Mouse (Mus musculus) retina, embryonic 14.5 days (tissue): Measurements from ENCODE around the gene Erf.

Experiments
- DNase-seq: peaks from one replicate; pipeline ENCODE4 v3.0.0-alpha.2; 2015; ENCODE audit warnings: low spot score

Gene Erf

DNA sequence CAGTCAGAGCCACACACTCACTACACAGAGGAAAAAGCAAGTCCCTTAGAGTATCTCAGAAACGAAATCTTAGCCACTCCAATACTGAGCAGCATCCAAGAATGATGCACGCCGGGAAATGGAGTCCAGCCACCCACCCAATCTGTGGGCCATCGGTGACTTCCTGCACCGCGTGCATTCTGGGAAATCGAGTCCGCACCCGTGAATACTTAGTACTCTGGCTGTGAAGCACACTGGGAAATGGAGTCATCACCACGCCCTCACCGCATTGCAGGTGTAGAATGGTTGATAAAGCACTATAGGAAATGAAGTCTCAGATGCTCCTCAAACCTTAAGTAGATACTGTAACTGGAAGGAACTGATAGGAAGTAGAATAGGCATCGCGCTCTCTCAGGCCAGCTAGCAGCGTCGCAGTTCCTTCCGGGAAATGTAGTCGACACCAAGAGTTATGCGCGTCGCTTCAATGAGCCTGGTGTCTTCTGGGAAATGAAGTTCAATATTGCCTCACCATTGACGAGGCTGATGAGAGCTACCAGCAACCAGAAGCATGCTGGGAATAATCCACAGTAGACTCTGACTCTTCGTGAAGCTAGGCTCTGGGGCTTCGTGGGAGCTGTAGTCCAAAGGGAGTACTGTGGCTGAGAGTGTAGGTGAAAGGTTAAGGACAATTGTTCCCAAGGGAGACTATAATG lies 12.4 kb downstream of the Erf start:
- peak; percentile 95 for DNase-seq

- DNase-seq, result peak; percentile 98
Measured at GRCm38 (mm10) chr7:25237249-25238014, 13.1 kb downstream of the Erf start, which contains the start of gene Gsk3a. TSS of gene Gsk3a (minus strand) at chr7:25237851.

GRCm38 (mm10) chr7:25235526-25235925 lies 15.0 kb downstream of the Erf start:
- DNase-seq, result no peak

DNA sequence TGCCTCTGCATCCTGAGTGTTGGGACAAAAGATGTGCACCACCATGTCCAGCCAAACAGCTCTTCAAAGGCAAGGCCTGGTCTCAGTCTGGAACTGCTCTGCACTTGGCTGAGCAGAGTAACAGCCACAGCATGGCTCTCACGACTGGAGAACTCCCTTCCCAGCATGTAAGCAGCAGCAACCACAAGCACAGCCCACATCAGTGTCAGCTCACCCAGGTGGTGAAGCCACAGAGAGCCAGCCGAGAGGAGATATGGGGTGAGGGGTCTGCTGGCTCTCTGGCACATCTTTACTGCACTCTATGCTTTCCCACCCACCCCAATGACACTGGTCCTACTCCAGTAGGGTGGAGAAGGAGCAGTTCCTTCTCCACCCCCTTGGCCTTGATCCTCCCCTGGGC lies 17.5 kb downstream of the Erf start:
- no peak for DNase-seq

DNA sequence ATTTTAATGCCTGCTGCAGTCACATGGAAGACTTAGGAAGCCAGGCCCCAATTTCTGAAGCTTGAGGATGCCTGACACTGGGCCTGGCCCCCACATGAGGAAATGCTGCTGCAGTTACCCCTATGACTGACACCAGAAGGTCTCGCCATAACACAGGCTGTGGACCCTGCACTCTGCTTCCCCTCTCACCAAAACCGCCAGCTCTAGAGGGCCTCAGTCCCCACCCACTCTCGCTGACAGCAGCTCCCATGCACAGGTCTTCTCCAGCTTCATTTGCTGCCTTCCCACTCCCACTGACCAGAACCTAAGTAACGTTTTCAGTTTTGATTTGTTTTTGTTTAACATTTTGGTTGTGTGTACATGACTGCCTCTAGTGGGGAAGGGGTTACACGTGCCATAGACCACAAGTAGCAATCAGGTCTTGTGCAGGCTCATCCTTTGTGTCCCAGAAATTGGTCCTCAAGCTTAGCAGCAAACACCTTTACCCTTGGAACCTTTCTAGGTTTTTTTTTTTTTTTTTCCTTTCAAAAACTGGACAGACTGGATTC lies 18.4 kb downstream of the Erf start:
- no peak for DNase-seq

- DNase-seq, result no peak
Measured at GRCm38 (mm10) chr7:25230690-25231285, 19.8 kb downstream of the Erf start.

GRCm38 (mm10) chr7:25227523-25228300 lies 22.8 kb downstream of the Erf start:
- no peak for DNase-seq

GRCm38 (mm10) chr7:25222275-25222967 lies 28.1 kb downstream of the Erf start:
- DNase-seq, result no peak

GRCm38 (mm10) chr7:25221102-25221883 lies 29.3 kb downstream of the Erf start, which contains the start of gene Zfp526:
TSS of gene Zfp526 (plus strand) at chr7:25221425.
- DNase-seq, result peak; percentile 99

- no peak for DNase-seq
Measured at GRCm38 (mm10) chr7:25220457-25221101, 30.0 kb downstream of the Erf start, which contains the start of gene Dedd2. TSS of gene Dedd2 (minus strand) at chr7:25220615.

GRCm38 (mm10) chr7:25219756-25220456 lies 30.7 kb downstream of the Erf start:
- DNase-seq, result peak; percentile 96

DNA sequence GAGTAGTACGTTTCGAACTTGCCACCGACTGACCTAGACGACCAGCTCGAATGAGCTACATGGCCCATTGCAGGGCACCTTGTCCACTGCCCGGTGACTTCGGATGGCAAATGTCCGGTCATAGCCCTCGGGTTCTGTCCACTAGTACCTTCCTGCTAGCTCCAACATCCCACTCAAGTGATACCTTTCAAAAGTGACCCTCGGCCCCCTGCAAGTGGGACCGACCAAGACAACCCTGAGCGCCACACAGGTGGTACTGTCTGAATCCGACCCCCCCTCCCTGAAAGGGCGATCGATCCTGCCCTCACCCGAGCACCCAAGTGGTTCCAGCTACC lies 31.2 kb downstream of the Erf start:
- DNase-seq, result no peak

GRCm38 (mm10) chr7:25218705-25219415 lies 31.7 kb downstream of the Erf start:
- peak; percentile 86 for DNase-seq

DNA sequence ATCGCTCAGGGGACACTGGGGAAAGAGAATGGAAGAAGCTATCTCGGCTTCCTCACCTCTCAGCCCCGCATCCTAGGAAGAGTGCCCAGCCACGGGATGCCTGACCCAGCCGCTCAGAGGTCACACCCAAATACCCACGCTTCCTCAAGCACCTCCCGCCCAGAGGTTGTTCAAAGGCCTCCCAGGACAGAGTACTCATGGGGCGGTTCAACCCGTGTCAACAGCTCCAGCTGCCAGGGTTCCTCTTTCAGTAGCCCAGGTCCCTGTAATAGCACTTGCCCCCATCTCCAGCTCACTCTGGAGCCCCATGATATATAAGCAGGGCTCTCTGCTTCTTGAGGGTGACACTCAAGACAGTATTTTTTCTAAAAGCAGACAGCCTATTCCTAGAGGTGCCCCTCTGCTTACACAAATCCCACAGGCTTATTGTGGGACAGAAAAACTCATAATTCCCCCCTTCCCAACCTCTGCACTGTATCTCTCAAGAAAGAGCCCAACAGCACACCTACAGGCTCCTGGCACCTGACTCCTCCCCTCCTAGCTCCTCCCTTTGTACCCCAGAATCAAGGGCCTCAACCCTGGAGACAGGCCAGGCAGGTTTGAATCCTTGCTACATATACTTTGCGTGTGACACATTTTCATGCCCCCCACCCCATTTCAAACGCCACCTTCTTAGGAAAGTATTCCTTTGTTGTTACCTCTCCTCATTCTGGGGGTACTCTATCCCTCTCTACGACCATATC lies 32.7 kb downstream of the Erf start:
- no peak for DNase-seq

- no peak for DNase-seq
Measured at GRCm38 (mm10) chr7:25214172-25214571, 36.4 kb downstream of the Erf start.

DNA sequence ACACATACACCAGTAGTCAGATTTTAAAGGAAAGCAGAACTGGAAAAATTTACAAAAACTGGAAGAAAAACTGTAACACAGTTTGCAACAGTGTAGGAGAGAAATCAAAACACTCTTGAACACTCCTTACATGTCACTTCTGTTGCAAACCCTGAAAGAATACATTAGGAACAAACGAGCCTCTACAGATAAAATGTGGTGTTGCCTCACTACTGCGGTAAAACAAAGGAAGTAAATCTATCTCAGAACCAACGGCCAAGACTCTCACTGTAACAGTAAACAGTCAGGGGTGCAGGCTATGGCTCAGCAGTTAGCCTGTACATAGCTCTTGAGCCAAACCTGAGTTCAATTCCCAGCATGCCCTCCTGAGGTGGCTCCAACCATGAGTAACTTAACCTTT lies 37.5 kb downstream of the Erf start:
- DNase-seq, result no peak

GRCm38 (mm10) chr7:25210482-25210881 lies 40.1 kb downstream of the Erf start:
- no peak for DNase-seq

GRCm38 (mm10) chr7:25209161-25209622 lies 41.4 kb downstream of the Erf start:
- DNase-seq, result no peak
